ENCODE assay signal across 8 mouse cellular contexts in genomic region chr1:35864246-35864645, GRCm38 (mm10).
"Had no signal": no experiment of that assay in that cellular context is flagged by ENCODE, and none has a peak within 500 bp of the region (broad histone marks: within the 10 kb centered on the region; RNA-seq: fewer than 3 reads in every experiment).

No protein-coding gene starts in this region.

- DNase-seq: kidney, adult 2 months; kidney, postnatal 14 days; layer of hippocampus, postnatal 36 days; lung, adult 18-20 months; thymus, adult 18-20 months; thymus, postnatal 14 days had no signal

- ATAC-seq: intestine, embryonic 16.5 days; midbrain, embryonic 13.5 days had no signal
